Mouse (Mus musculus): ENCODE results near the gene Plin5. TPM values are rescaled to one million over a fixed set of nuclear protein-coding genes. Genes with fewer than 3 reads are reported as not detected.
A peak's percentile ranks its signal among the peaks of the same experiment; 100 is the strongest.

The Plin5 gene
- total and polyA plus RNA-seq, 3 experiments = 112 to 160 (median 159) TPM

DNA sequence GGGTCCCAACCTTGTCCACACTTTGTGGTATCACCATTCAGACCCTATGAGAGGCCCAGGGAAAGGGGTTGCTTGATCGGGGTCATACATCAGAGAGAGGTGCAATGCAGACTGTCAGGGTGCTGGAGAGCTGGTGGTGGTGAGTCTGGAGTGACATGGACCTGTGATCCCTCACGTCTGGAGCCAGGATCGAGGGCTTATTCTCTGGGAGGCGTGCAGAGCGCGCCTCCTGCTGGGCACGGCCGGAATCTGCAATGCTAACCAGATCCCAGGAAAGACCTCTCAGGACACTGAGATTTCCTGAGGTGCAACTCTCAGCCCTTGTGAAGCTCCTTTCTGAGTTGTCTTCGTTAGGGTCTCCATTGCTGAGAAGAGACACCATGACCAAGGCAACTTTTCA lies 42.3 kb upstream of the Plin5 start:
- intact Hi-C loops (cut with DNase I) = loop anchor here (1.0 kb wide), 1 partner anchor 27 kb away; no protein-coding TSS in a partner anchor

DNA sequence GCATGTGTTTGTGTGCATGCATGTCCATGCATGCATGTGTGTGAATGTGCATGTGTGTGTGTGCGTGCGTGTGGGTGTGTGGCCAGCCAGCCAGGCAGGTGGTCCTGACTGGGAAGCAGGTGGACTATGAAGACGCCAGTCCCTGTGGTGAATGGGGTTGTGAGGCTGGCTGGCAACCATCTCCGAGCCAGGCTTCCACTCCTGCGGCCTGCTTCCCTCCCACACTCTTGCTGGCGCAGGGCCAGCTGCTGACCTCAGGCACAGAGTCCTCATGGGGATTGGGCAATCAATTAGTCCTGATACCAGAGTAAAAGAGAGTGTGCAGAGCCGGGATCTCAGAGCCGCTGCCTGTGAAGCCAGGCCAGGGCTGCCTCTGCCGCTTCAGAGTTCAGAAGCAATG lies 36.2 kb upstream of the Plin5 start:
- Histone ChIP-seq H3K4me3 (no peak overlapping the region), H3K27ac (no peak overlapping the region), H3K4me1 (ENCODE audit: control insufficient read depth, insufficient read depth, low read length) (no peaks in the 10 kb centered on the region), H3K79me2 (replicated peaks; ENCODE audit: control insufficient read depth, insufficient read depth, low read length) (no peaks in the 10 kb centered on the region), H3K27me3 (ENCODE audit: control insufficient read depth, insufficient read depth, low read length) (peaks cover 4% of the 10 kb centered on the region), H3K9ac (ENCODE audit: low read depth, low read length) (no peak overlapping the region), H3K36me3 (ENCODE audit: control insufficient read depth, insufficient read depth, low read length) (no peaks in the 10 kb centered on the region)
- intact Hi-C loops (cut with DNase I) = no loop called here
- TF ChIP-seq POLR2A (IDR thresholded peaks at IDR 0.05; ENCODE audit: insufficient read depth, low read depth, low read length) (no peak), EP300 (IDR thresholded peaks at IDR 0.05; ENCODE audit: insufficient read depth, low read depth, low read length) (no peak), CTCF (IDR thresholded peaks at IDR 0.05) (no peak)
- 21% methylated on average over 9 of the region's 9 CpGs for WGBS
- peak; percentile 72 to 74 for DNase-seq

More for the DNA sequence above, 42.3 kb upstream of the Plin5 start:
- TF ChIP-seq EP300 (IDR thresholded peaks at IDR 0.05; ENCODE audit: insufficient read depth, low read depth, low read length) (peak; percentile 72; the same call in 1 of the 2 replicates), CTCF (IDR thresholded peaks at IDR 0.05) (peak; percentile 98), POLR2A (IDR thresholded peaks at IDR 0.05; ENCODE audit: insufficient read depth, low read depth, low read length) (no peak)
- Histone ChIP-seq H3K9ac (ENCODE audit: low read depth, low read length) (no peak overlapping the region), H3K79me2 (replicated peaks; ENCODE audit: control insufficient read depth, insufficient read depth, low read length) (no peaks in the 10 kb centered on the region), H3K4me3 (no peak overlapping the region), H3K27ac (no peak overlapping the region), H3K27me3 (ENCODE audit: control insufficient read depth, insufficient read depth, low read length) (no peaks in the 10 kb centered on the region), H3K36me3 (ENCODE audit: control insufficient read depth, insufficient read depth, low read length) (no peaks in the 10 kb centered on the region), H3K4me1 (ENCODE audit: control insufficient read depth, insufficient read depth, low read length) (peaks cover 2% of the 10 kb centered on the region; the same call in 1 of the 2 replicates)
- peak; percentile 65 to 75 for DNase-seq
- WGBS = 1% methylated on average over 9 of the region's 9 CpGs

DNA sequence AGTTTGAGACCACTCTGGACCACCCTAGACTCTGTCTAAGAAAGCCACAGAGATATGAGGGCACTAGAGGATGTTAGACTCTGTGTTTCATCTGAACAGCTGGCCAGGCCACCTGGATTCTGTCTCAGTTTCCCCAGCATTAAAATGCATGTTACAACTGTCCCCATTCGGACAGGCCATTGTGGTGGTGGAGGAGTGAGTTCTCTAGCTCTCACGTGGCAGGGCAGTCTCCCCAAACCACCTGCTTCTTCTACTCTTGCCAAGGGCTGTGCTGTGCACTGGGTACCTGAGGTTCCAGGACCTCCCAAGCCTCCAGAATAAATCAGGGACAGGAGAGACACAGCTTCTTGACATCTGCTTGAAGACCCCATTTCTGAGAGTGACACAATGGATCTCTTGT lies 32.5 kb upstream of the Plin5 start:
- no peak for TF ChIP-seq POLR2A (IDR thresholded peaks at IDR 0.05; ENCODE audit: insufficient read depth, low read depth, low read length)
- TF ChIP-seq CTCF (IDR thresholded peaks at IDR 0.05) = no peak
- TF ChIP-seq EP300 (IDR thresholded peaks at IDR 0.05; ENCODE audit: insufficient read depth, low read depth, low read length) = no peak
- Histone ChIP-seq H3K27ac (no peak overlapping the region), H3K27me3 (ENCODE audit: control insufficient read depth, insufficient read depth, low read length) (peaks cover 4% of the 10 kb centered on the region), H3K4me1 (ENCODE audit: control insufficient read depth, insufficient read depth, low read length) (no peaks in the 10 kb centered on the region), H3K36me3 (ENCODE audit: control insufficient read depth, insufficient read depth, low read length) (no peaks in the 10 kb centered on the region), H3K79me2 (replicated peaks; ENCODE audit: control insufficient read depth, insufficient read depth, low read length) (no peaks in the 10 kb centered on the region), H3K4me3 (no peak overlapping the region), H3K9ac (ENCODE audit: low read depth, low read length) (no peak overlapping the region)
- no peak for DNase-seq
- intact Hi-C loops (cut with DNase I) = no loop called here
- 43% methylated on average over 2 of the region's 2 CpGs for WGBS

DNA sequence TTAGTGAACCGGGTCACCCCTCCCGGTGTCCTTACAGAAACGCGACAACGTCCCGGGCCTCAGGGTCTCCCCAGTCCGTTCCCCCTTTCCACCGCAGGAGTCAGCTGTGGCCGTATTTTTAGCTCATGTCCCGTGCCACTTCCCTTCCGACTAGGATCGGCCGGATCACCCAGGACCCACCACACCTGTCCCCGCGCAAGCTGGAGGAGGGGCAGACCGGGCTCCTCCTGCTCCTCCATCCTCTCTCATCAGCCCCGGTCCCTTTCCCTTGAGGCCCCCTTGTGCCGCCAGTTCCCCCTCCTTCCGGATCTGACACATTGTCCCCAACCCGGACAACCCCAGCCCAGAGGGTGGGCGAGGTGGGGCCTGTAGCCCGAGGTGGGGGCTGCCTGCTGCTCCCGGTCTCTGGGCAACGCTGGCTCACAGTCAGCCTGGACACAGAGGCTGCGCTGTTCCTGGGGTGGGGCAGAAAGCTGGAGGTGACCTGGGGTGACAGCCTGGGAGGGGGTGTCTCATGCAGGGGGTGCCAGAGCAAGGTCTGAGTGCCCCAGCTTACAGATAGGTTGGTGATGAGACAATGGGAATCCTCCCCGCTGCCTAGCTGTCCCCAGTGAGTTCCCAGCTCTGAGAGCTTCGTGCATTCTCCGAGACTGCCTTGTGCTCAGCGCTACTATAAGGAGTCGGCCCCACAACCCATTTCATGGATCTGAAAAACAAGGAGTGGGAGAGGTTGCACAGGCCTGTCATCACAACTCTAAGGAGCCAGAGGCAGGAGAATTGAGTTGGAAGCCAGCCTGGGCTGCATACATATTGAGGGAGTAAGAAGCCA lies 31.6 kb upstream of the Plin5 start:
- no peak for DNase-seq
- no peaks in the 10 kb centered on the region for H3K36me3 ChIP-seq (ENCODE audit: control insufficient read depth, insufficient read depth, low read length)
- no peak overlapping the region for H3K9ac ChIP-seq (ENCODE audit: low read depth, low read length)
- H3K4me3 ChIP-seq = no peak overlapping the region
- no peaks in the 10 kb centered on the region for H3K4me1 ChIP-seq (ENCODE audit: control insufficient read depth, insufficient read depth, low read length)
- H3K27ac ChIP-seq = no peak overlapping the region
- intact Hi-C loops (cut with DNase I) = no loop called here
- H3K79me2 ChIP-seq (replicated peaks; ENCODE audit: control insufficient read depth, insufficient read depth, low read length) = no peaks in the 10 kb centered on the region
- TF ChIP-seq POLR2A (IDR thresholded peaks at IDR 0.05; ENCODE audit: insufficient read depth, low read depth, low read length) (no peak), CTCF (IDR thresholded peaks at IDR 0.05) (no peak), EP300 (IDR thresholded peaks at IDR 0.05; ENCODE audit: insufficient read depth, low read depth, low read length) (no peak)
- peaks cover 4% of the 10 kb centered on the region for H3K27me3 ChIP-seq (ENCODE audit: control insufficient read depth, insufficient read depth, low read length)
- WGBS = 6% methylated on average over 30 of the region's 30 CpGs

DNA sequence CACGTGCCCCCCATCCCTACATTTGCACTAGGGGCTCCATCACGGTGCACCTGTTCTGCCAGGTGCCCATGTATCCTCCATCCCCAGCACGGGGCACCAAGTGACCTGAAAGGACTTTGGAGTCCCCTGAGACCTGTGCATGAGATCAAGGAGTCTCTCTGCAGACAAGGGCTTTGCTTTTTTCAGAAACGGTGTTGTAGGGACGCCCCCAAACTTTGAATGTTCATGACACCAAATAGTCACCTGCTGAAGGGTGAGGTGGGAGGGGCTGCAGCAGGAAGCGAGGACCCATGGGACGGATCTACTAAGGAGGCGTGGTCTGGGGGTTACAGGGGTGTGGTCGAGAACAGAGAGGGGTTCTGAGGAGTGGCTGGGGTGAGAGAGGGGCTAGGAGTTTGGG lies 30.9 kb upstream of the Plin5 start:
- H3K4me1 ChIP-seq (ENCODE audit: control insufficient read depth, insufficient read depth, low read length) = no peaks in the 10 kb centered on the region
- TF ChIP-seq POLR2A (IDR thresholded peaks at IDR 0.05; ENCODE audit: insufficient read depth, low read depth, low read length) (no peak), CTCF (IDR thresholded peaks at IDR 0.05) (no peak), EP300 (IDR thresholded peaks at IDR 0.05; ENCODE audit: insufficient read depth, low read depth, low read length) (no peak)
- intact Hi-C loops (cut with DNase I) = no loop called here
- H3K27me3 ChIP-seq (ENCODE audit: control insufficient read depth, insufficient read depth, low read length) = peaks cover 4% of the 10 kb centered on the region
- 24% methylated on average over 9 of the region's 9 CpGs for WGBS
- no peaks in the 10 kb centered on the region for H3K36me3 ChIP-seq (ENCODE audit: control insufficient read depth, insufficient read depth, low read length)
- H3K79me2 ChIP-seq (replicated peaks; ENCODE audit: control insufficient read depth, insufficient read depth, low read length) = no peaks in the 10 kb centered on the region
- no peak for DNase-seq
- no peak overlapping the region for H3K9ac ChIP-seq (ENCODE audit: low read depth, low read length)
- H3K4me3 ChIP-seq = no peak overlapping the region
- no peak overlapping the region for H3K27ac ChIP-seq

DNA sequence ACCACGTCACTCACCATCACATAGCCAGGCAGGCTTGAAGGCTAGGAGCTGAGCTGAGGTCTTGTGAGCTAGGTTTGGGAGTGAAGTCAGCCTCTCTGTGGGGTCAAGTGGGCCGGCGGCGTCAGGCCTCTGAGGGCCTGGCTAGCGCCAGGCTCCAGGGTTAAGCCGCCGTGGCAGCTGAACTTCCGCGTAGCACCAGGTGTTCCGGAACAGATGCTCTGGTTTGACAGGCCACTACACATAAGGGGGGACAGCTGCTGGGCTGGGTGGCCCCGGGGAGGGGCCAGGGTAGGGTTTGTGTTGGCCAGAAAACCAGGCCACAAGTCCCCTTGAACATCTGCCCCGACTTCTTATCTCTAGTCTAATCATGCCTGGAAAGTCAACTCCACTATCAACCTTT lies 30.0 kb upstream of the Plin5 start:
- H3K4me1 ChIP-seq (ENCODE audit: control insufficient read depth, insufficient read depth, low read length) = no peaks in the 10 kb centered on the region
- intact Hi-C loops (cut with DNase I) = no loop called here

More for the DNA sequence above, 30.0 kb upstream of the Plin5 start:
- TF ChIP-seq EP300 (IDR thresholded peaks at IDR 0.05; ENCODE audit: insufficient read depth, low read depth, low read length) (no peak), POLR2A (IDR thresholded peaks at IDR 0.05; ENCODE audit: insufficient read depth, low read depth, low read length) (no peak), CTCF (IDR thresholded peaks at IDR 0.05) (no peak)
- DNase-seq = no peak
- Histone ChIP-seq H3K9ac (ENCODE audit: low read depth, low read length) (no peak overlapping the region), H3K27me3 (ENCODE audit: control insufficient read depth, insufficient read depth, low read length) (peaks cover 4% of the 10 kb centered on the region), H3K4me3 (no peak overlapping the region), H3K79me2 (replicated peaks; ENCODE audit: control insufficient read depth, insufficient read depth, low read length) (no peaks in the 10 kb centered on the region), H3K36me3 (ENCODE audit: control insufficient read depth, insufficient read depth, low read length) (no peaks in the 10 kb centered on the region), H3K27ac (no peak overlapping the region)
- 69% methylated on average over 12 of the region's 12 CpGs for WGBS

Data from heart, adult 2 months (tissue).